Mouse (Mus musculus): Measurements from ENCODE around the gene Gm8439. TPM values are rescaled to one million over a fixed set of nuclear protein-coding genes. Genes with fewer than 3 reads are reported as not detected.
"Not testable (repeated sequence)": the region's sequence is repeated elsewhere in the genome, so short reads cannot be mapped to it uniquely, and the experiment has no call there.

The Gm8439 gene
- total RNA-seq (2021): not detected
- long read RNA-seq, experiment 1: 0 reads
- long read RNA-seq, experiment 2: 0 reads

DNA sequence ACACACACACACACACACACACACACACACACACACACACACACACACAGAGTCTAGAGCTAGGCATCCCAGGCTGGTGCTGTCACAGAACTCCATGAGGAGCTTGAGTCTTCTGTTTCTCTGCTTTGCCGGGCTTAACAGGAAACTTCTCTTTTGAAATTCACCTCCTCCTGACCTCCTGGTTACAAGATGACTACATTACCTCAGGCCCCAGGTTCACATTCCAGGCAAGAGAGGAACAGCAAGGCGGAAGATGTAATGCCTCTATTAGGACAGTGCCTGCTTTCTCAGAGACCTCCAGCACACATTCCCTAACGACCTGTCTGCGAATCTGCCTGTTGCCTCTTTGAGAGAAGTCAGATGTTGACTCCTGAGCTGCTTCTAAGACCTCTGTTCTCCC lies at the start of gene Gm8439:
Gene Gm8439, plus strand, starts transcription at position 301 of the 400 bp plus-strand sequence.
- intact Hi-C loops (cut with DNase I): loop anchor here (10.0 kb wide), 1 partner anchor 296 kb away; no protein-coding TSS in a partner anchor
- no peak for DNase-seq

DNA sequence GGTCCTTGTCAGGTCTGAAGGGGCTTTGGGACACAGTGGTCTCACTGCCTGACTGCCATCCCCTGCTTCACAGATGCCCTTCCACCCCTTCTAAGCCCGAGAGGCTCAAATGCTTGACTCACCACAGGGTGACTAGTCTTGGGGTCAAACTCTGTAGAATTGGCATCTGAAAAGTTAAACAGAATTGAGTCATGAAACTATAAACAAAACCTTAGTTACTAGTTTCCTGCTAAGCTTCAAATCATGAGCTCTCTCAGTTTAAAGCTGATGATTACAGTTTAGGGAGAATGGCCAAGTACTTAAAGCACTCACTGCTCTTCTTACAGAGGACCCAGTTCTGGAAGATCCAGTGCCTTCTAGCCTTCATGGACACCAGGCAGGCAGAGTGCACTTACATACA lies 43.6 kb upstream of the Gm8439 start:
- no peak for DNase-seq
- intact Hi-C loops (cut with DNase I): no loop called here

DNA sequence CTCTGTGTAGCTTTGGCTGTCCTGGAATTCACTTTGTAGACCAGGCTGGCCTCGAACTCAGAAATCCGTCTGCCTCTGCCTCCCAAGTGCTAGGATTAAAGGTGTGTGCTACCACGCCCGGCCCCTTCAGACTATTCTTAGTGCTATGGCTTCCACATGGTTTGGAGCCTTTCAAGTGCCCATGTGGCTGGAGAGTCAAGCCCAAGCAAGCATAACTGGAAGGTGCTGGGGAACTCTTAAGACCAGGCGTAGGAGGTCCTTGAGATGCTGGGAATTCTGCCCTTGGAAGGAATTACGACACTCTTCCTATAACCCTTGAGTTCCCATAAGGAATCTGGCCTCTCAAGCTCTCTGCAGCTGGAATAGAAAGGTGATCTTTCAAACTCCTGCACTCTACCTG lies 32.0 kb upstream of the Gm8439 start:
- no peak for DNase-seq

DNA sequence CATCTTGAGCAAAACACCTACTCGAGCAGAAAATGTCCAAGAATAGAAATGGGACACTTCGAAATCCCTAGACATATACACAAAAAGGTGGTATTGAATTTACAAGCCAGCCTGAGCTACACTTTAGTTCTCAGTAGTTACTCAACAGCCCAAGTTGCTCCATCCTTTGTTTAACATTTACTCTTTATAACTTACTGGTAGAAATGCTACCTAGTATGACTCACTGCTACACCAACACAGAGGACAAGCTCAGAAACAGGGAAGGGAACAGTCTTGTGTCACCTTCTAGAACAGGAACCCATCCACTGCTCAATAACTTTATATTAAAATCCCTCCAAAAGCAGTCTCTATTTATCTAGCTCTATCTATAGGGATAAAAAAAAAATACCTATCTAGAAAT lies 22.8 kb upstream of the Gm8439 start:
- intact Hi-C loops (cut with DNase I): no loop called here
- no peak for DNase-seq

More for the DNA sequence above, 32.0 kb upstream of the Gm8439 start:
- intact Hi-C loops (cut with DNase I): no loop called here

DNA sequence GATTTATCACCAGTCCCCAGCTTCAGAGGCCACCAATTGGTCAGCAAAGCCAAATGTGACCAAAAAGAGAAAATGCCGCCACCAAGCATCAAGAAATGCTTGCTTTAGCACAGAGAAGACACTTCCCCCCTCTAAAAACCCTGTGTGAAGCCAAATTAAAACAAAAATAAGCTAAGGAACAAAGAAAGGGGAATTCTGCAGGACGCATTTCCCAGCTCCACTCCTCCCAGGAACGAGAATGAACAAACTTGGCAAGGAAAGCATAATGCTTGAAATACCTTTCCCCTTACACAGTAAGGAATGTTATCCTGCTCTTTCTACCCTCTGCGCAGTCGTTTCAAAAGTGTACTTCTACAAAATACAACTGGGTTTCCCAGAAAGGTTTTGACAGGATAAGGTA lies 20.5 kb upstream of the Gm8439 start:
- intact Hi-C loops (cut with DNase I): no loop called here
- DNase-seq: no peak

DNA sequence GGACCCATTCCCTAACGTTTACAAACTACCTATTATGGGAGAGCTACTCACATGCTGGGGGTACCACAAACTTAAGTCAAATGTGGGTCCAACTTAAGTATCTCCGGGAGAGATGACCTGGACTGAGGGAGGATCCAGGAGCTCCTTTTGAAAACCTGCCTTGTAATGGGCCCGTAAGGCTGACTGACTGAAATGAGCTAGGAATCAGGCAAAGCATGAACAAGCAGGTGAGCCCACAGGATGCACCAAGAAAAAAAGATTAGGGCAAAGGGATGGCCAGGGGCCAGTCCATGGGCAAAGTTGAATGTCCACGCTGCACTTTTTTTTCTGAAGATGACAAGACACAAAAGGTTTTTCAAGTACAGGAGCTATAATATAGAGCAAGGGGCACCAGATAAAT lies 19.5 kb upstream of the Gm8439 start:
- intact Hi-C loops (cut with DNase I): no loop called here
- DNase-seq: no peak

DNA sequence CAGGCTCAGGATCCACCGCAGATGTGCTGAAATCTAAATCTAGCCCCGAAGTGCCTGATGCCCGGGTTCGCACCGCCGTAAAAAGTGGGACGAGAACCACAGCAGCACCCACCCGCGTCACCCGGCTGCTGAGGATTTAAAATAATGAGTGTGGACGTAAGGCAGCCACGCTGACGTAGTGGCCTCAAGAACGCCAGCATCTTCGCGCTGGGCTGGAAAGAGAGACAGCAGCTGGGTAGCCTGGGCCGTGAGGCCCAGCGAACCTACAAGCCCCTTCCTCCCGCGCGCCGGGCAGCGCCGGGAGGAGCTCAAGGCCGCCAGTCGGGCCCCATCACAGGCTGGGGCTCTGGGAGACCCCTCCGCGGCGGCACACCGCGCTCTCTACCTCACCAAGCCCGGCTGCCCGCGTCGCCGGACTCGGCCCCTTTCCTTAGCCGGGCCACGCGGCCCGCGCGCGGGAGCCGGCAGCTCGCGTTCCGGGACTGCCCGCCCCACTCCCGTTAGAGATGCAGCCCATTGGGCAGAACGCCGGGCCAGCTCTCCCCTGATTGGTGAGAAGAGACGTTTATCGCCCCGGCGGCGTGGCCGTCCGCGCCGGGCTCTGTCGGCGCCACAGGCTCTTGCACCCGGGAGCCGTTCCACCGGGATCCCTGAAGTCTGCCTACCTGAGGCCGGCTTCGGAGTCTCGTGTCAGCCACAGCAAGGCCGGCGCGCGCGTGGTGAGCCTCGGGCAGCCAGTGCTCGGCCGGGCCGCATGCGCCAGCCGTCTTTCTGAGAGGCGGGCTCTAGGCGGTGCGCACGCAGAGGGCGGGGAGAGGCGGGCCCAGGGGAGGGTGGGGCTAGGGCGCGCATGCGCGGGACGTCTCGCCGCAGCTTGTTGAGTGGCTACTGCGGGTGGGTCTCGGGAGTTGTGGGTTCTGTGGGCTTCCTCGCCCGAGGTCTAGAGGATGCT lies 18.8 kb upstream of the Gm8439 start, which contains the start of gene Ctps:
Gene Ctps, minus strand, starts transcription at position 791 of the 952 bp plus-strand sequence.
- peak; percentile 95 for DNase-seq
- intact Hi-C loops (cut with DNase I): no loop called here

DNA sequence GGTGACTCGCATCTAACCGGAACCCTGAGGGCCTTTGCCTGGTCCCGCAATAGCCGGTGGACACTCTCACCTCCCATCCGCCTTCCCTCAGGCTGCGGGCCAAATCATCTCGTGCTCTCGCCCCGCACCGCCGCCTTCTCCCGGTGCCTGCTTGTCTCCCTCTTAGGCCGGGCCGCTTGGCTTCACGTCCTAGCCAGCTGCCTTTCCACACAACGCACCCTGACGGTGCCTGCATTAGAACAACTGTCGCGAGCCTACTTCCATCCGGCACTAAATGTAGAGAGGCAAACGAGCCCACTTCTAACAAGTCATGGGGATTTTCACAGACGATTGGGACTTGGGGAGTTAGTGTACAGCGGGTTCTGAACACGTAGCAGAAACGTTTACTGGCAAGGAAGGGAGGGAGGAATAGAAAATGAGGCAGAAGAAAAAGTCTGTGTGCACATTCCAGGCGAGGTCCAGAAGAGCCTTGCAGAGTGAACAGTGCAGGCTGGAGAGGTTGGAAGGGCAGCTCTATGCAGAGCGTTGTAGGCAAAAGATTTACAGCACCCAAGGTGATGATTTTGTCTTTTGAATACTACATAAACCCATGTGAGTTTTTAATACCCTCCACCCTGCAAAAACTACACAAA lies 18.0 kb upstream of the Gm8439 start:
- no peak for DNase-seq
- intact Hi-C loops (cut with DNase I): no loop called here

DNA sequence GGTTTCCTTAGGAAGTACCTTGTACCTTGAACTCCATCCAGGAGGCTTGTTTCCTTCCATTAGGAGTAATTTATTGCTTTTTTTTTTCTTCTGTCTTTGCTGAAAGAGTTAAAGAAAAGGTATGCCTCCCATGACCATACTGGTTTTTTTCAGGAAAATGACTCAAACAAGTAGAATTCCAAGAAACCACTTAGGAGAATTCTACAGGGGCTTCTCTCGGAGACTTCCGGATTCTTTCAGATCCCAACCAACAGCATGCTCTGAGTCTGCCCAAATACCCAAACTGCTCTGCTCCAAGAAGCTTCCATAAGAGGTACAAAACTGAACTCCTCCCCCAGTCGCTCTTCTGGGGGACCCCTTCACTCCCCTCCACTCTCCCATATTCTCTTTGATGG lies 17.5 kb upstream of the Gm8439 start:
- intact Hi-C loops (cut with DNase I): no loop called here
- DNase-seq: no peak

DNA sequence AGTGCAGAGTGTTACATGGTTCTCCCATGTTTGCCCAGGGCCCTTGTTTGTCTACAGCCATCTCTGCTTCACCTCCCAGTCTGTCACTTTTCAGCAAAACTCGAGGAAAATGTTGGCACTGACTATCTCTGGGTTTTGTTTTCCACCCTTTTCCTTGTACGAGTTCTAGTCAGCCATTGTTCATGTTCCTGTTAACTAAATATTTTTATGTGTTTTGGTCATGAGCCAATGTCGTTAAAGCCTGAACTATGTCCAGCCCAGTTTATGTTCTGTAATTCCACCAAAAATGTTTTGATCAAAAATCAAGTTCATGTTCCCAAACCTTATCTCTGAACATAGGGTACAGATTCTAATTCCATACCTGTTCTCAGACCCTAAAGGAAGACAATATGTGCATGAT lies 16.9 kb upstream of the Gm8439 start:
- intact Hi-C loops (cut with DNase I): no loop called here
- DNase-seq: no peak

DNA sequence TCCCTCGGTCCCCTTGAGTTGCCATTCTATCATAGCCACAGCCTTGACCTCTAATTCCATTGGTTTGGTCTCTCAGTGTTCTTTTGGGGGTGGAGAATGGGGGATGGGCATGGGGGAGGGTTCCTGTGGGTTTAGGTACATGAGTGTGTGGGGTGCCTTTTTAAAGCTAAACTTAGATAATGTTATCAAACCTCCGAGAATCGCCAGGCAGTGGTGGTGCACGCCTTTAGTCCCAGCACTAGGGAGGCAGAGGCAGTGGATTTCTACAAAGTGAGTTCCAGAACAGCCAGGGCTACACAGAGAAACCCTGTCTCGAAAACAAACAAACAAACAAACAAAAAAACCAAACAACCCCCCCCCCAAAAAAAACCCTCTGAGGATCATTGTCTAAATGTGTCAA lies 7.7 kb upstream of the Gm8439 start:
- intact Hi-C loops (cut with DNase I): loop anchor here (10.0 kb wide), 1 partner anchor 304 kb away; no protein-coding TSS in a partner anchor

DNA sequence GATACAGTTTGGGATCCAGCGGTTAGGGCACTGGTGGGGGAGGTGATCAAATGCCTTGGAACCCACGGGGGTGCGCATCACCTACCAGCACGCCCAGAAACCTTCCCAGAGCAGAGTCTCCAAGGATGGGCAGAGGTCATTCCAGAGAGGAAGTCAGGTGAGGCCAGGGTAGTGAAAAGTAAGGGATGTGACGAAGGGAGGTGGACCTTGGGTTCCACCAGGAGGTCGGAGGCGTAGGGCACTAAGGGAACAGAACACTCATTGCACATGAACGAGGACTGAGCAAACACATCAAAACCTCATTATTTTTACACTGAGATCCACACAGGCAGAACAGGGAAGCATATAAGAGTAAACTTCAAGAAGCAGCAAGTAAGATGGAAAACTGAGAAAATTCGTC lies 6.8 kb upstream of the Gm8439 start:
- DNase-seq: no peak
- intact Hi-C loops (cut with DNase I): loop anchor here (10.0 kb wide), 1 partner anchor 303 kb away; no protein-coding TSS in a partner anchor

More for the DNA sequence above, 7.7 kb upstream of the Gm8439 start:
- DNase-seq: no peak

DNA sequence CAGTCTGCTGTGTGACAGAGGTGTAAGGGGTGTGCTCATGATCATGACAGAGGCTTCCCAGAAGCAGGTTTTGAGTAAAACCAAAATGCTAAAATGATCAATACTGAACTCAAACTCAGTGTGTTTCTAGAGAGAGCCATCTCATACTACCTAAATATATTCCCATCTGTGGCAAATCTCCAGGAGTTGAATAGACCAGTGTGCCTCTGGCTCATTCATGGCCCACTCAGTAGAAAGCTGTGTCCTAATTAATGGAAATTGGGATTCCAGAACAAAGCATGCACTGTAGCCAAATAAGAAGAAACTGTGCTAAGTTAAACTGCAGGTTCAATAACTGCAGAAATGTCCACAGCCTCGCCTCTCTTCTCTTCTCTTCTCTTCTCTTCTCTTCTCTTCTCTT lies 1.6 kb upstream of the Gm8439 start:
- no peak for DNase-seq
- intact Hi-C loops (cut with DNase I): loop anchor here (10.0 kb wide), 1 partner anchor 298 kb away; no protein-coding TSS in a partner anchor

DNA sequence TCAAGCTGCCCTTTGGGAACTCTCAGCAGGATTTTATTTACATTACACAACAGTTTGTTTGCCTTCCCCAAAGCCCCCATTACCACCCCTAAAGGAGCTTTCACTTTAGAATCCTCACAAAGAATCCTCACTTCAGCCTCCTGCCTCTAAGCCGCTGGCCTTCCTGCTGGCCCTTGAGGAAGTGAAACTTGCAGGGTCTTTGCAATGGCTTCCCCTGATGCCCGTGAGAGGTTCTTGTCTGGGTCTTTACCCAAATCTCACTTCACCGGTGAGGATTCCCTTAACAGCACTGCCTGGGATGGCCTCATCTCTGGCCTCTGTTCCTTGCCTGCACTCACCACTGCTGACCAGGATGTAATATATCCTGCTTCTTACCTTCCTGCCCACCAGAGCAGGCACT lies 525 bp downstream of the Gm8439 start:
- intact Hi-C loops (cut with DNase I): loop anchor here (10.0 kb wide), 1 partner anchor 296 kb away; no protein-coding TSS in a partner anchor
- no peak for DNase-seq

DNA sequence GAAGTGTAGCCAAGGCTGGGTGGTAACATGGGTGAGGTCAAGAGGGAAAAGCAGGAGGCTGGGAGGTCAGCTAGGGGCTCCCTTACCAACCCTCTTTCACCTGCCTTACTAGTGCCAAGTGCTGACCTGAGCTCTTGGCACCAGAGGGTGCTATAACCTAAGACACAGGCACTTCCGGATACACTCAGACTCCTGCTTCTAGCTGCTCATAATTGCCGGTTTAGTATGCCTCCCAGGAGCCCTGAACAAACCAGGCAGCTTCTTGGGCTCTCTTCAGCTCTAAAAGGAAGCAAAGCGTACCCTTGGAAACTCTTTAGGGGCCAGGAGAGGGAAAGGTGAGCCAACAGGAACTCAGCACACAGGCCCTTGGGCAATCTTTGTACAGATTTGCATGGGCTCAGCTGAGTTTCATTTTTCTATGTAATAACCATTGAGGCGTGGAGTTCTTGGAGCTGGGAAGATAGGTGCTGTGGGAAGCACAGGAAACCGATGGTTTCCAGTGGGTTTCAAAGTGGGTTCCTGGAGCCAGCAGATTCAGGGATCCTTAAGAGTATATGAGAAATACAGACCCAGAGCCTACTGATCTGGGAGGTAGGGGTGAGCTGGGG lies 1.4 kb downstream of the Gm8439 start:
- intact Hi-C loops (cut with DNase I): loop anchor here (1.0 to 10.0 kb wide), 3 partner anchors 92 to 295 kb away; no protein-coding TSS in a partner anchor
- peak in 1 of 2 experiments; percentile 25 for DNase-seq

DNA sequence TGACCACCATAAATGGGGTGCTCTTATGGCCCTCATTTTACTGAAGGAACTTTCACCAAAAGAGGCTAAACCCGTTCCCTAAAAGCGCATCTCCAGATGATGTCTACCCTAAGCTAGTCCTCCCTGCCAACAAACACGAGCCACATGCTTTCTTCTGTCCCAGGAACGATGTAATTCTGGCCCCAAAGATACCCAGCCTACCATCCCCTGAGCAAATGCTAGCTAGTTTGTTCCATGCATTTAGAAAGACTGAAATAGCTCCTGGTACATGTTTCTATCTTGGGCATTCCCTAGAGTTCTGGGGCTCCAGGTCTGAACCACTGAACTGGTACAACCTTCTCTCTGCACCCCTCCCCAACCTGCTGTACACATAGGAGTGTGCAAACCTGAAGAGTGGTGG lies 2.4 kb downstream of the Gm8439 start:
- intact Hi-C loops (cut with DNase I): loop anchor here (1.0 to 5.0 kb wide), 2 partner anchors 91 to 166 kb away; no protein-coding TSS in a partner anchor
- no peak for DNase-seq

DNA sequence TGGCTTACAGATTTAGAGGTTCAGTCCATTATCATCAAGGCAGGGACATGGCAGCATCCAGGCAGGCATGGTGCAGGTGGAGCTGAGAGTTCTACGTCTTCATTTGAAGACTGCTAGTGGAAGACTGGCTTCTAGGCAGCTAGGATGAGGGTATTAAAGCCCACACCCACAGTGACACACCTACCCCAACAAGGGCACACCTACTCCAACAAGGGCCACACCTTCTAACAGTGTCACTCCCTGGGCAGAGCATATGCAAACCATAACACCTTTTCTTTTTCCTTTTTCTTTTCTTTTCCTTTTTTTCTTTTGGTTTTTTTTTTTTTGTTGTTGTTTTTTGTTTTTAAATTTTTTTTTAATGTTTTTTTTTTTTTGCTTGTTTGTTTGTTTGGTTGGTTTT lies 7.7 kb downstream of the Gm8439 start:
- intact Hi-C loops (cut with DNase I); DNase-seq: not testable (repeated sequence)

DNA sequence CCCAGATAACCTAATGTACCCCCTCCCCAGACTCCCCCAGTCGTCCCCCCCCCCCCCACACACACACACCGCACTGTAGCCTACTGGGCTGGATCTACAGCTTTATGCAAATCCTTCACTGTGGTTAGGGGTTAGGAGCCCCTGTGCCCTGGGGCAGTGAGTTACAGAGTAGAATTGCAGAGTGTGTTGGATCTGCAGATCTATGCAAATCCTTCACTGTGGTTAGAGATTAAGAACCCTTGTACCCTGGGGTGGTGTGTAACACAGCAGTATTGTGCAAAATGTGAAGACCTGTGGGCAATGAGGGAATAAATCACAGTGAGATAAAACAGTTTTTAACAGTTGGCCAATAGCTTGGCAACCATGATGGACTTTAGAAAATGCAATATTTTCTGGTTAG lies 10.4 kb downstream of the Gm8439 start:
- intact Hi-C loops (cut with DNase I): no loop called here
- DNase-seq: no peak

DNA sequence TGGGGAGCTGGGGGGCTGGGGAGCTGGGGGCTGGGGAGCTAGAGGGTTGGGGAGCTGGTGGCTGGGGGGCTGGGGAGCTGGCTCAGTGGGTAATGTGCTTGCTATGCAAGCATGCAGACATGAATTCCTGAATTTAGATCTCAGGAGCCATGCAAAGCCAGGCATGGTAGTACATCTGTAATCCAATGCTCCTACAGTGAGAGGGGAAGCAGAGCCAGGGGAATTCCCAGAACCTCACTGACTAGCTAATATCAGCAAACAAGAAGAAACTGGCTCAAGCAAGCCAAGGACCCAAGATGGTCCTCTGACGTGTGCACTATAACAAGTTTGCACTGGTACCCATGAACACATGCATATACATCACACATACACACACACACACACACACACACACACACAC lies 13.2 kb downstream of the Gm8439 start:
- intact Hi-C loops (cut with DNase I): no loop called here

DNA sequence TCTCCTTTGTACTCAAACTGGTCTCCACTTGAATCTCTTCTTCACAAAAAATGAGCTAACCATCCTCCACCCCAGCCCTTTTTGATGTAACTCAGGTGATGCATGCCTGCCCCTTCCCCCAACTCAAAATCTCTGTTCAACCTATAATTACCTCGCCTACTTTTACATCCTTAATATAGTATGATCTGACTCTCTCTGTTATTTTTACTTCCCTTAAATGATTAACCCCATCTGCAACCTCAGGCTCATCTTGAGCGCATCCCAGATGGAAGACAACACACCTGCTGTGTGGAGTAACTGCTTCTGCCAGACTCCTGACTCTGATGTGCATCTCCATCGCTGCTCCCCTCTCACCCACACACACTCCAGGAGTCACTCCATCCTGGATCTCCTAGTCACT lies 14.1 kb downstream of the Gm8439 start:
- intact Hi-C loops (cut with DNase I): loop anchor here (1.0 kb wide), 1 partner anchor 65 kb away; no protein-coding TSS in a partner anchor

More for the DNA sequence above, 13.2 kb downstream of the Gm8439 start:
- no peak for DNase-seq

DNA sequence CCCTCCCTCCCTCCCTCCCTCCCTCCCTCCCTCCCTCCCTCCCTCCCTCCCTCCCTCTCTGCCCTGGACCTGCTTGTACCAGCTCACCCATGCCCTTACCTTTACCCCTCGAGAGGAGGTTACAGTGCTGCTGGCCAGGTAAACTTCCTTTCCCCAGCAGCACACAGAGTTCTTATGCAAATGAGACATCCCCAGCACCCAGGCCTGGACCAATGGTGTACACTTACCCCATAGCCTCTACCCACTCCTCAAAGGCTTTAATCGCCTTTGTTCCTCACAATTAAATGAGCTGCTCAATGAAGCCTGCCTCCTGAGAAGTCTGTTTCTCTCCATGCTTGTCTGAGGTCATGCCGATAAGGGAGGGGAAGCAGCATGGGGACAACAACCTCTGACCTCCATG lies 18.4 kb downstream of the Gm8439 start:
- intact Hi-C loops (cut with DNase I): no loop called here
- DNase-seq: no peak

More for the DNA sequence above, 14.1 kb downstream of the Gm8439 start:
- no peak for DNase-seq

Data from gastrocnemius, postnatal 36 days (tissue).